Mouse (Mus musculus) liver, embryonic 14.5 days (tissue): ENCODE data around the gene Veph1.

ENCODE experiments used
- CTCF ChIP-seq: IDR thresholded peaks from 2 replicates; pipeline ENCODE4 v1.5.1; 2016; ENCODE audit warnings: antibody characterized with exemption, low read depth, control low read depth
- EP300 ChIP-seq: IDR thresholded peaks from 2 replicates; pipeline ENCODE4 v1.6.1; 2016; ENCODE audit warnings: antibody characterized with exemption, low read depth

DNA sequence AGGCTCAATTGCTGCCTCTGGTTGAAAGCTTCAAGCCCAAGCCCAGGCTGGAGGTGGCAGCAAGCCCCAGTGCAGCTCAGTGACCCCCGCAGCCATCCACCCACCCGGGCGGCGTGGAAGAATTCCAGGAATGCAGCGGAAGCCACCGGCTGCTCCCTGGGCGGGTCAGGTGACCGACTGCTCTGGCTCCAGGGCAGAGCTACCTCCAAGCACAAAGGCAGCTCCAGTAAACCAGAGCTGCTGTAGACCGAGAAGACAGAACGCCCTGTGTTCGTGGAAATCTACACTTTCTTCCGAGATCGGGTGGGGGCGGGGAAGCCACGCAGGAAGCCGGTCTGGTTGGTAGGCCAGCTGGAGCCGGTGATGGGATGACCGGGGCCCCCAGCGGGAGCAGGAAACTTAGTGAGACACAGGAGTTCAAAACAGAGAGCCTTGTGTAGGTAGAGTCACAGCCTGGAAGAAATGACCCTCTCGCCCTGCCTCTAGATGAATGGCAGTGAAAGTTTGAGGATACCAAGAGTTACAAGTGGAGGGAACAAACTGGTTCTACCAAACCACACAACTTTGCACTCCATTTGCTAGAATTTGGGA, 4.2 kb downstream of the Veph1 start:
- TF ChIP-seq CTCF (no peak), EP300 (no peak)
